ENCODE assay signal across 8 mouse cellular contexts in the genomic region with DNA sequence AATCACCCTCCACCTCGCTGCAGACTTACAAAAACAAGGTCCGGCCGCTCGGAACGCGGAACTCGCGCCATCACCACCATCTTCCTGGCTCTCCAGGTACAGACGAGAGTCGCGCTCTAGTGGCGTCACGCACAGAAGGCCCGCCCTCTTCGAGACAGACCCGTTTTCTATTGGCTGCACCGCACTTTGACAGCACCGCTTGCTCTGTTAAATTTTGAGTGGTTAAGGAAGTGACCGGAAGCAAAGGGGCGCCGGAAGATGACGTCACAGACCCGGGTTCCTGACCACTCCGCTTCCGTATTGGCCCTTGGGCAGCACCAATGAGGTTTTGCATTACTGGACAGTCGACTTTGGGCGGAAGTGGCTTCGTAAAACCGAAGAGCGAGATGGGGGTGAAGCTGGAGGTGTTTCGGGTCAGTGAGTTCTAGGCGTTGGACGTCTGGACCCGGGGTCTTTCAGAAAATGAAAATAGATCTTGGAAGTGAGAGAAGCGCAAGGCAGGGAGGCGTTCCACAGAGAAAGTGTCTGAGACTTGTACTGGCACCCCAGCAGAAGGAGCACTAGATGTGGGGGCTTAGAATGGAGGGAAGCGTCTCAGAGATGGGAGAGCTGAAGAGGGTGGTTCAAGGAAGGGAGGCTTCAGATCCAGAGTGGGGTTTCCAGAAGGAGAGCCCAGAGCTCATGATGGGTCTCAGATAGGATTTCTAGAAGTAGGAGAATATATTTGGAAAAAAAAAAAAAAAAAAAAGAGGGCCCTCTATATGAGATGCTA. TPM values are rescaled to one million over a fixed set of nuclear protein-coding genes. Genes with fewer than 3 reads are reported as not detected.
DNase-seq lines count a peak whose midpoint lies in the region; ATAC-seq and TF ChIP-seq lines count a peak whose summit lies in the region.

Xab2 (minus strand) TSS at position 118 of the 772 bp plus-strand sequence.
Pet100 (plus strand) TSS at position 350 of the 772 bp plus-strand sequence.

- TF ChIP-seq CTCF in bone marrow, adult 2 months (IDR thresholded peaks at IDR 0.05; ENCODE audit: control insufficient read depth, insufficient read depth, low read length), result no peak
- TF ChIP-seq CTCF in midbrain, postnatal 0 days (IDR thresholded peaks at IDR 0.05), result 0 out of 2 replicates have a peak, but pooled peaks have one; percentile 3

- peaks cover 1% of the 10 kb centered on the region; the same call in 1 of the 2 replicates for H3K4me1 ChIP-seq in bone marrow, adult 2 months (ENCODE audit: control insufficient read depth, insufficient read depth, low read length)
- peaks cover 19% of the 10 kb centered on the region for H3K4me1 ChIP-seq in embryonic facial prominence, embryonic 15.5 days
- H3K4me1 ChIP-seq in limb, embryonic 14.5 days (ENCODE audit: control insufficient read depth, insufficient read depth, low read length), result peaks cover 5% of the 10 kb centered on the region
- peaks cover 6% of the 10 kb centered on the region; the same call in 1 of the 2 replicates for H3K4me1 ChIP-seq in midbrain, postnatal 0 days (ENCODE audit: insufficient read depth, low read length)

- under 1% methylated on average over 37 of the region's 37 CpGs for WGBS in bone marrow, adult 2 months
- under 1% methylated on average over 37 of the region's 37 CpGs for WGBS in embryonic facial prominence, embryonic 15.5 days
- 1% methylated on average over 37 of the region's 37 CpGs for WGBS in limb, embryonic 14.5 days
- under 1% methylated on average over 37 of the region's 37 CpGs for WGBS in midbrain, postnatal 0 days

- ATAC-seq in embryonic facial prominence, embryonic 15.5 days (ENCODE audit: insufficient number of reproducible peaks, low FRiP score, low TSS enrichment, low read depth), result peak; percentile 97
- ATAC-seq in limb, embryonic 14.5 days (ENCODE audit: low FRiP score, low read depth), result peak; percentile 99
- ATAC-seq in midbrain, postnatal 0 days (ENCODE audit: low FRiP score), result peak; percentile 96

- DNase-seq in 416B (ENCODE audit: low read depth), result peak; percentile 100
- peak; percentile 100 for DNase-seq in heart, adult 8-10 months (ENCODE audit: low spot score)
- peak; percentile 100 for DNase-seq in kidney, adult 9 months
- DNase-seq in limb, embryonic 14.5 days (ENCODE audit: low spot score), result peak; percentile 100
- DNase-seq in midbrain, postnatal 0 days (ENCODE audit: low spot score), result peak; percentile 100
- peak; percentile 94 to 97 for DNase-seq in spleen, postnatal 14 days (ENCODE audit: low spot score in 2 of 2)

- H3K27ac ChIP-seq in bone marrow, adult 2 months (ENCODE audit: control insufficient read depth, insufficient read depth, low read depth, low read length, poor library complexity), result peak within 1 kb of the TSS; percentile 5; the same call in 1 of the 2 replicates
- H3K27ac ChIP-seq in embryonic facial prominence, embryonic 15.5 days (replicated peaks), result no peak within 1 kb of the TSS
- no peak within 1 kb of the TSS for H3K27ac ChIP-seq in limb, embryonic 14.5 days (replicated peaks; ENCODE audit: low read depth, low read length)
- H3K27ac ChIP-seq in midbrain, postnatal 0 days (ENCODE audit: low read depth, low read length), result no peak within 1 kb of the TSS

- H3K4me3 ChIP-seq in bone marrow, adult 2 months (replicated peaks; ENCODE audit: control insufficient read depth, low read depth, low read length), result peak within 1 kb of the TSS; percentile 93
- H3K4me3 ChIP-seq in embryonic facial prominence, embryonic 15.5 days (replicated peaks), result peak within 1 kb of the TSS; percentile 72
- H3K4me3 ChIP-seq in limb, embryonic 14.5 days (replicated peaks; ENCODE audit: low read length), result peak within 1 kb of the TSS; percentile 82
- peak within 1 kb of the TSS; percentile 87 for H3K4me3 ChIP-seq in midbrain, postnatal 0 days (ENCODE audit: low read depth, low read length)

- peak within 1 kb of the TSS; percentile 81 for H3K4me2 ChIP-seq in embryonic facial prominence, embryonic 15.5 days (replicated peaks)
- peak within 1 kb of the TSS; percentile 89 for H3K4me2 ChIP-seq in limb, embryonic 14.5 days (replicated peaks; ENCODE audit: low read depth, low read length, severe bottlenecking)
- H3K4me2 ChIP-seq in midbrain, postnatal 0 days (ENCODE audit: low read depth, low read length, poor library complexity, severe bottlenecking), result peak within 1 kb of the TSS; percentile 86

- peak within 1 kb of the TSS; percentile 69 for H3K9ac ChIP-seq in embryonic facial prominence, embryonic 15.5 days
- peak within 1 kb of the TSS; percentile 75 for H3K9ac ChIP-seq in limb, embryonic 14.5 days (ENCODE audit: low read depth, low read length, severe bottlenecking)
- H3K9ac ChIP-seq in midbrain, postnatal 0 days (replicated peaks; ENCODE audit: low read length, poor library complexity, severe bottlenecking), result peak within 1 kb of the TSS; percentile 84

- no peaks in the 10 kb centered on the region for H3K27me3 ChIP-seq in embryonic facial prominence, embryonic 15.5 days
- H3K27me3 ChIP-seq in limb, embryonic 14.5 days (ENCODE audit: control insufficient read depth, insufficient read depth, low read length), result no peaks in the 10 kb centered on the region
- no peaks in the 10 kb centered on the region for H3K27me3 ChIP-seq in midbrain, postnatal 0 days (ENCODE audit: insufficient read depth, low read length)

- TF ChIP-seq POLR2A in bone marrow, adult 2 months (IDR thresholded peaks at IDR 0.05; ENCODE audit: borderline replicate concordance, control insufficient read depth, low read depth, low read length), result peak; percentile 84; the same call in 1 of the 2 replicates
- peak; percentile 65; the same call in 1 of the 2 replicates for TF ChIP-seq POLR2A in limb, embryonic 14.5 days (IDR thresholded peaks at IDR 0.05; ENCODE audit: borderline replicate concordance, extremely low read depth, insufficient read depth, insufficient read length)

- no peaks in the 10 kb centered on the region for H3K9me3 ChIP-seq in embryonic facial prominence, embryonic 15.5 days (replicated peaks)
- H3K9me3 ChIP-seq in limb, embryonic 14.5 days (ENCODE audit: control insufficient read depth, low read length), result no peaks in the 10 kb centered on the region
- no peaks in the 10 kb centered on the region for H3K9me3 ChIP-seq in midbrain, postnatal 0 days (ENCODE audit: low read length)

- H3K36me3 ChIP-seq in embryonic facial prominence, embryonic 15.5 days, result peaks cover 17% of the 10 kb centered on the region
- peaks cover 22% of the 10 kb centered on the region for H3K36me3 ChIP-seq in limb, embryonic 14.5 days (ENCODE audit: control insufficient read depth, insufficient read depth, low read length)
- H3K36me3 ChIP-seq in midbrain, postnatal 0 days (ENCODE audit: insufficient read depth, low read length), result peaks cover 8% of the 10 kb centered on the region; the same call in 1 of the 2 replicates

RNA-seq across cellular contexts. Expression of gene Xab2, which starts in this region (rescaled TPM):
- 22.4 and 40.3 TPM in 2 replicates for polyA plus RNA-seq in bone marrow, adult 2 months (2011; ENCODE audit: insufficient read depth, insufficient read length, low replicate concordance, missing spikeins)
- 53.7 and 55.7 TPM in 2 replicates for polyA plus RNA-seq in embryonic facial prominence, embryonic 15.5 days (2015; fragmentation: Nextera tagmentation; extraction: Ambion mirVana)
- total RNA-seq in heart, adult 8-10 months (2022), result 10 to 100 TPM; 13.8 to 18.5 (median 16.2) TPM
- 69.5 and 79.7 TPM in 2 replicates for polyA plus RNA-seq in limb, embryonic 14.5 days (2012; rRNA removed)
- polyA plus RNA-seq in limb, embryonic 14.5 days (2014; fragmentation: Nextera tagmentation; extraction: Ambion mirVana), result 46.7 and 51.1 TPM in 2 replicates
- total RNA-seq in midbrain, postnatal 0 days (2014; rRNA removed), result 41.9 and 43.0 TPM in 2 replicates
- polyA plus RNA-seq in midbrain, postnatal 0 days (2015; fragmentation: Nextera tagmentation; extraction: Ambion mirVana), result 31.7 and 35.9 TPM in 2 replicates

RNA-seq across cellular contexts. Expression of gene Pet100, which starts in this region (rescaled TPM):
- polyA plus RNA-seq in bone marrow, adult 2 months (2011; ENCODE audit: insufficient read depth, insufficient read length, low replicate concordance, missing spikeins), result 162 and 227 TPM in 2 replicates
- polyA plus RNA-seq in embryonic facial prominence, embryonic 15.5 days (2015; fragmentation: Nextera tagmentation; extraction: Ambion mirVana), result 103 and 116 TPM in 2 replicates
- 100 to 1,000 TPM in 1 of 4 experiments, 10 to 100 TPM in 3; 84.2 to 104 (median 93.4) TPM for total RNA-seq in heart, adult 8-10 months (2022)
- 24.2 and 55.4 TPM in 2 replicates for polyA plus RNA-seq in limb, embryonic 14.5 days (2012; rRNA removed)
- 94.5 and 98.3 TPM in 2 replicates for polyA plus RNA-seq in limb, embryonic 14.5 days (2014; fragmentation: Nextera tagmentation; extraction: Ambion mirVana)
- 5.7 and 7.7 TPM in 2 replicates for total RNA-seq in midbrain, postnatal 0 days (2014; rRNA removed)
- polyA plus RNA-seq in midbrain, postnatal 0 days (2015; fragmentation: Nextera tagmentation; extraction: Ambion mirVana), result 70.9 and 71.3 TPM in 2 replicates
